Mouse (Mus musculus) c-Kit-positive CD71-negative TER-119-negative erythroid progenitor cells, embryonic 14.5 days (primary cell): ENCODE measurements around the gene Erbb4.
"Not testable (repeated sequence)": the region's sequence is repeated elsewhere in the genome, so short reads cannot be mapped to it uniquely, and the experiment has no call there.

Source experiments
- DNase-seq: peaks from one replicate; pipeline ENCODE4 v3.0.0-alpha.2; 2013; ENCODE audit warnings: low read depth

The Erbb4 gene

DNA sequence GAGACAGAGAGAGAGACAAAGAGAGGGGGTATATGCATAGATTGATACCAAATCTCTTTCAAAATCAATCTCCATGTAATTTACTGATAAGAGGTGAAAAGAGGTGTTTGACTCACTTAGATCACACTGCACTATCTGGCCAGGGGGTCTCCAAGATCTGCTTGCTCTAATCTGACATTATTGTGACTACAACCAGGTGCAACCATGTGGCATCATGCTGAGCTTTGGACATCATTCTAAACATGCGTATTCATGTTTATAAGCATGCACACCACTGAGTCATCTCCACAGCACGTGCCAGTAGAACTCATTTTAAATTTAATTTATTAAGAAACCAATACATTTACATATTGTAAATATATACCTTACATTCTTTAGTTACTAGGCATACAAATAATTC, 247.5 kb downstream of the Erbb4 start:
- no peak for DNase-seq

DNA sequence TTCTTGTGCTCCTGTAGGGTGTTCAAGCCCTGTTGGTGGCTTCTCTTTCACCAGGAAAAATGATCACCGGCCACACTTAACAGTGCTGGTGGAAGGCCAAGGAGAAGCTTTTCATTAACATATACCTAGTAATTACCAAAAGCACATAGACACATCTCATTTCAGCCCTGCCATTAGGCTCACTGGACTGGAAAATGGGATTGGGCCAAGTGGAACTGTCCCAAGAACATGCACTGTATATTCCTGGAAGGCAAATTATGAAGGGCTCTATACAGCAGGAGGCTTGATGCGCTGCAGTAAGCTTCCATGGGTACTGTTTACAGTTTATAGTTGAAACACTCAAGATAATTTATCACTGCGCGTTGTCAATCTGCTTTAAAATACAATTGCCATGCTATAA, 248.4 kb downstream of the Erbb4 start:
- DNase-seq = no peak

- DNase-seq = no peak
These were observed 268.5 kb downstream of the Erbb4 start for GRCm38 (mm10) chr1:68839352-68839751.

DNA sequence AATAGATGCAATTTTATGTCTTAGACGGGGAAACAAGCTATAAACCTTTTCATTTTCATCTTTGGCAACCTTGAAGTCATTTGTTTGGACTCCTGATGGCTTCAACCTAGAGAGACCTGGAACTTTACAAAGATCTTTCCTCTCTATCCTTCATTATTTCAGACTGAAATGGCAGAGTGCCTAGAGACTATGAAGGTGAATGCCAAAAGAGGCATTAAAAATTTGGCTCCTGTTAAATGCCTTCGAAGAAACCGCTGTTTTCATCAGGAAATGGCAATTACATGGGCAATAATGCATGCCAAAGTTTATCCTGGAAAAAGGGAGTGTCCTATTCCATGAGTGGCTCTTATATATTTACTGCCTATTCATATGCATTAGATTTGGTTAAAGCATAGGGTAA, 273.2 kb downstream of the Erbb4 start:
- DNase-seq = no peak

DNA sequence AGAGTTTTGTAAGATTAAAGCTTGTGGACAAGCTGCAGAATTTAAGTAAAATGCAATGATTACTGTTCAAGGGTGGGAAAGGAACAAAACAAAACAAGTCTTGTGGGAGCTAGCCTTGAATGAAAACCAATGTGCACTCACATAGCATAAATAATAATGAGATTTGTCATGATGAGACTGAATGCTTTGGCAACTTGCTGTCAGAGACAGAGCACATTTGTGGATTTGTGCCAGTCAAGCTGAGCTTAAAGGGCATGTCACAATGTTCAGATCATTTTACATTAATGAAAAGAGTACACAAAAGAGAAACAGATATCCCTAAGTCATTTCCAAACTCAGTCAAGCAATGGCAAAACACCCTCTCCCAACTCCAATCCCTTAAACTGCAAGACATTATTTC, 275.8 kb downstream of the Erbb4 start:
- no peak for DNase-seq

DNA sequence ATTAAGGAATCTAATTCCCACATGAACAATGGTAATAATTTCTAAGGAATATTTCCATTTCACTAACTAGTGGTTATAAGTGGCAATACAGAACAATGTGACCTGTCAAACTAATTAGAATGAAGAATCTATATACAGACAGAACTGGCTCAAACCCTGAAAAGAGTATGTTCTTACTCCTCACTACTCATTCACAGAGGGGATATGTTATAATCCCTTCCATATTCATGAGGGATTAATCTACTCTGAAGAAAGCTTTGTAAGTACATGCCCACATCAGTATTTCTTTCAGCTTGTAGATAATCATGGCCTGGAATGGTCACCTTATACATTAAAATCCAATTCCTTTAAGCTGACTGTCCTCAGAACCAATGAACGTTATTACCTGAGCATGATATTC, 276.3 kb downstream of the Erbb4 start:
- DNase-seq = no peak

- DNase-seq = no peak
These were observed 277.2 kb downstream of the Erbb4 start for GRCm38 (mm10) chr1:68830501-68831239.

- no peak for DNase-seq
These were observed 284.7 kb downstream of the Erbb4 start for GRCm38 (mm10) chr1:68823116-68823644.

DNA sequence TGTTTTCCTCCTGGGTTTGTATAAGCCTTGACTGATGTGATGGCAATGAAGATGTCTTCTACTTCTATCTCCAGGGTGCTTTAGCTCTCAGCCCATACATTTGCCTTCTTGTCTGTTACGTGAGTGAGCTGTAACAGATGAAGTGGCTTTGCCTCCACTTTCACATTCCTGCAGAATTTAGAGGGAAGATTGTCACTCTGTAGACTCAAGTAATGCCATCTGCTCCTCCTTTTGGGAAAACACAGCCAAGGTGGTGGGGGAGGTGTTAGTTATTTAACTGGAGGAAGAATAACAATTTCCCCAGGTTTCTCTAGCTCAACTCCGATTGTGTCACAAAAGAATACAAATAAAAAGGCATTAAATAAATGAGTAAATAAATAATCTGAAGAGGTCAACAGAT, 301.1 kb downstream of the Erbb4 start:
- DNase-seq = no peak

DNA sequence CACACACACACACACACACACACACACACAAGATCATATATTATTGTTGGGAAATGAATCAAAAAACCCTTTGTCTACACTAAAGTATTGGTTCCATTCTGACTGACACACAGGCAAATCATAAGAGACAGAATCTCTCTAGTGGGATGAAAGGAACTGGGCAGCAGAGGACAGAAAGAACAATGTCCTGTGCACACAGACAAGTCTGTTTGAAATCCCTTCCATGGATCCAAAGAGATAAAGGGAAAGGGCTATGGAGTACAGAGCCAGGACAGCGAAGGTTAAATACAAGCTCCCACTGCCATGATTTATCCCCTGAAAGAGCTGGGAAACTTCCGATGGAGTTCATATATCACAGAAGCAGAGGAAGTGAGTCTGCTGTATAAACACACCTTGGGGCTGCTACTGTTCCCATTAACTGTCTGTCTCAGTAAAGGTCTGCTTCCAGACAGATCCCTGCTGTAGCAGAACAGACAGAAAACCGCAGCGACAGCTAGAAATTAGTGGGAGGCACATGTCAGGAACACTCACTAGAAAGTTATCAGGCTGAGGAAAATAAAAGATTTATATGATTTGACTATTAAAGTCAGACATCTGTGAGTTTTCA, 320.3 kb downstream of the Erbb4 start:
- DNase-seq = no peak

DNA sequence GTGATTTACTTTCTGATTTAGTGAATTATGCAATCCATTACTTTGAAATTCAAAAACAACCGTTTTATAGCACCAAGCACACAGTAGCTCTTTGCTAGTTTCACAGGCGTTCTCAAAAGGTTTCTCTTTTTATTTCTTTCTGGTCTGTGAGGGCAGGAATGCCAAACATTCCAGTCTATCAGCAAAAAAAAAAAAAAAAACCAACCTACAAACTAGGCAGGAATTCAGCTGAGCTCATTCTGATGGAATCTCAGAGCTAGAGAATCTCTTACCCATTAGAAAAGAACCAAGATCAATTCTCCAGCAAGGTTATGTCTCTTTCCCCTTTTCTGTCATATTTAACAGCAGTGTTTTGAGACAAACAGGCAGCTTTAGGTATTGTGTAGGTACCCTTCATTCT, 327.2 kb downstream of the Erbb4 start:
- DNase-seq = no peak

DNA sequence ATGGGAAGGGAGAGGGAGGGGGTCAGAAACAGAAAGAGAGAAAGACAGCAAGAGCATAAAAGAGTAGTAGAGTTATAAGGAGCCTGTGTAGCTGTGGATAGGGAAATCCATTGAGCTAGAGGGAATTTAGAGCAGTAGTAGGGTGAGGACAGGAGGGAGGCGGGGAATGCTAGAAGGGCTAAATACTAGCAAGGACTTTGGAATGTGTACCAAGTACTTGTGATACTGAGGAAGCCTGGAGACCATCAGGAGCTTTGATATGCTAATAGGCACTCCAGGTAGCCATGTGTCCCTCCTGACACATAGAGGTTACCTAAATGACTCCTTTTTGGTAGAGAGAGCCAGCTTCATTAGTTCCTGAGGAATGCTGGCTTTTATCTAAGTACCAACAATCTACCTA, 327.8 kb downstream of the Erbb4 start:
- no peak for DNase-seq

- DNase-seq = not testable (repeated sequence)
These were observed 341.8 kb downstream of the Erbb4 start for GRCm38 (mm10) chr1:68766095-68766494.

DNA sequence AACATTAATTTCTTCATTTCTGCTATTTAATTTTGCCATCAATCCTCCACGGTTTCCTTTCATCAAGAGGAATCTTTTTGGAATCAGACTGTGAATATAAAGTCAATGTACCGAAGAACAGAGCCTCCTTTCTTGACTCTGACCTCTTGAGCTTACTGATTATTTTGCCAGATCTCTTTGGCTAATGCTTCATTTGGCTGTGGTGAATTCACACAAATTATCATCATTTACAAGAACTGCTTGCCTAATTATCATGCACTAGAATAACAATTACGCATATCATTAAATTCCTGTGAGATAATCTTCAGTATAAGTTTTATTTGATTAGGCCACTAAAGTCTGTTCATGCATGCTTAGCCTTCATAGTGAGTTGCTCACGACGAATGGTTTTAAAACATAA, 345.4 kb downstream of the Erbb4 start:
- DNase-seq = no peak

DNA sequence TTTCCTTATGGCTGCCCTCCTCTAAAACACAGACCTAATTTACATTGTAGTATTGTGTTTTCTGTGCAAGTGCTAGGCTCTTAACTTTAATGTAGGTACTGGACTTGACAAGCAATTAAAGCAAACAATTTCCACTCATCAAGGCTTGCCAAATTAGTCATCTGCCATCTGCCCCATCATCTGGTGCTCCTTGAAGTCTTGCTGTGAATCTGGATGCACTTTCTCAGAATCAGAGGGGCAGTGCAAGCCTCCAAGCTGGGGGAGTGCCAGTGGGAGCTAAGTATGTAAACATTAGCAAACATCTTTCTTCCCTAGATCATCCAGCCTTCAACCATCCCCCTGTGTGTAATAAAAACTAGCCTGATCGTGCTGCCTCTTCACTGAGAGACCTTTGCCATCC, 358.9 kb downstream of the Erbb4 start:
- no peak for DNase-seq

GRCm38 (mm10) chr1:68681478-68681877, 426.4 kb downstream of the Erbb4 start:
- DNase-seq = no peak

DNA sequence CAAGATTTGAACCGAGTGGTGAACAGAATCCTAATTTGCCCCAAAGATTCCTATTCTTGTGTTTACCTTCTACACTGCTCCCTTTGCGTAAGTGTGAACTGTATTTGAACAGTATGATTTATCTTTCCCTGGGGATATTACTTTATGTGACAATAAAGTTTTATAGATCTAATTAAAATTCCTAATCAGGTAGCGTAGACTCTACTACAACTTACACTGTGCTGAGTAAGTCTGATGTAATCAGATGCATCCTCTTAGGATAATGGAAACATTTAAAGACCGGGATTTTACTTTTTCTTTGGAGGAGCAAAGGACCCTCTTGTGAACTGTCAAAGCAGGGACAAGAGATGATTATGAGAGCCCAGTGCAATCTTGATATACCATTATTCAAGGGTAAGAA, 433.2 kb downstream of the Erbb4 start:
- DNase-seq = no peak

- no peak for DNase-seq
These were observed 440.8 kb downstream of the Erbb4 start for GRCm38 (mm10) chr1:68666831-68667601.

GRCm38 (mm10) chr1:68590475-68590874, 517.4 kb downstream of the Erbb4 start:
- DNase-seq = no peak

DNA sequence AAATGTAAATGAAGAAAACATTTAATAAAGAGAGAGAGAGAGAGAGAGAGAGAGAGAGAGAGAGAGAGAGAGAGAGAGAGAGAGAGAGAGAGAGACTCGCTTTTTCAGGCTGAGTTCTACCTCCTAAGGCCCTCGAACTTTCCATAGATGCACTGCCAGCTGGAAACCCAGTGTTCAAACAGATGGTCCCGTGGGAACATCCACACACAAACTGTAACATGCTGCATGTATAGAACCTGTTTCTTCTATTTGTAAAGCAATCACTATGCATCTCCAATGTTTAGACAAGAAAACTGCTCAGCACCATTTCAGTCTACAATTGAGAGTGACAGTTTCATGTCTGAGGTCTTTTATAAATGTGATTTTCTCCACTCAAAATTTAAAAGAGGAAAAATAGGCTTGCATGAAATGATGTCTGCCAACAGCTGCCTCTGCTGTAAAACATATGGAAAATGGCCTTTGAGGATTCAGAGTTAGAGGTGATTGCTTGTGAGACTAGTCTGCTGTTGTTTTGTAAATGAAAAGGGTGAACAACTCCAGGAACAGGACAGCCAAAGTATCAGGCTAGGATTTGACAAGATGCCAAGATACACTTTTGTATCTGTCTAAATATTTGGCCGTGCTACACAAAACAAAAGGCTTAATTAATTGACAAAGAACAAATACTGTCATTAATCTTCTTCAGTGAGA, 533.9 kb downstream of the Erbb4 start:
- no peak for DNase-seq

GRCm38 (mm10) chr1:68570924-68571323, 536.9 kb downstream of the Erbb4 start:
- no peak for DNase-seq

GRCm38 (mm10) chr1:68542942-68543341, 564.9 kb downstream of the Erbb4 start:
- no peak for DNase-seq
